12 mouse cellular contexts compared by ENCODE assay signal in genomic region chr9:50633059-50633458, GRCm38 (mm10). TPM values are rescaled to one million over a fixed set of nuclear protein-coding genes. Genes with fewer than 3 reads are reported as not detected.
DNase-seq lines count a peak whose midpoint lies in the region; ATAC-seq and TF ChIP-seq lines count a peak whose summit lies in the region.
"Had no signal": no experiment of that assay in that cellular context is flagged by ENCODE, and none has a peak within 500 bp of the region (broad histone marks: within the 10 kb centered on the region; RNA-seq: fewer than 3 reads in every experiment).

No protein-coding gene starts in this region.

- ATAC-seq in midbrain, postnatal 0 days (ENCODE audit: low FRiP score) = no peak
- no peak for ATAC-seq in midbrain, embryonic 15.5 days (replicated peaks)
- no peak for ATAC-seq in frontal cortex, adult (ENCODE audit: low TSS enrichment)

- peak; percentile 18 for DNase-seq in heart, adult 11 months
- no peak for DNase-seq in heart, adult 8-10 months (ENCODE audit: low spot score)
- no peak for DNase-seq in midbrain, postnatal 0 days (ENCODE audit: low spot score)
- DNase-seq in brain, adult 2 months (ENCODE audit: low read depth, low spot score) = peak; percentile 18
- DNase-seq in naive thymus-derived CD4-positive, alpha-beta T cell, adult 2 months (ENCODE audit: low read depth) = peak; percentile 41
- DNase-seq in left cerebral cortex, postnatal 25 days (ENCODE audit: low spot score in 2 of 2) = no peak
- DNase-seq: kidney, postnatal 14 days; right cerebral cortex, postnatal 14 days had no signal

- no peaks in the 10 kb centered on the region for H3K9me3 ChIP-seq in midbrain, postnatal 0 days (ENCODE audit: low read length)
- H3K9me3 ChIP-seq in midbrain, embryonic 15.5 days = no peaks in the 10 kb centered on the region
- H3K9me3 ChIP-seq: G1E; limb, embryonic 12.5 days had no signal

- peak; percentile 49 for TF ChIP-seq CTCF in midbrain, postnatal 0 days (IDR thresholded peaks at IDR 0.05)

- H3K4me1 ChIP-seq in midbrain, postnatal 0 days (ENCODE audit: insufficient read depth, low read length) = no peaks in the 10 kb centered on the region
- H3K4me1 ChIP-seq in midbrain, embryonic 15.5 days = no peaks in the 10 kb centered on the region
- H3K4me1 ChIP-seq: limb, embryonic 12.5 days had no signal

- no peaks in the 10 kb centered on the region for H3K27me3 ChIP-seq in midbrain, postnatal 0 days (ENCODE audit: insufficient read depth, low read length)
- H3K27me3 ChIP-seq in midbrain, embryonic 15.5 days (replicated peaks) = no peaks in the 10 kb centered on the region
- H3K27me3 ChIP-seq: limb, embryonic 12.5 days had no signal

- H3K36me3 ChIP-seq in midbrain, postnatal 0 days (ENCODE audit: insufficient read depth, low read length) = peaks cover 7% of the 10 kb centered on the region; the same call in 1 of the 2 replicates
- peaks cover 32% of the 10 kb centered on the region for H3K36me3 ChIP-seq in midbrain, embryonic 15.5 days (replicated peaks)

- H3K27ac ChIP-seq in midbrain, postnatal 0 days (ENCODE audit: low read depth, low read length) = no peak overlapping the region
- H3K27ac ChIP-seq in midbrain, embryonic 15.5 days = no peak overlapping the region
- H3K27ac ChIP-seq: limb, embryonic 12.5 days had no signal

- no peak overlapping the region for H3K4me3 ChIP-seq in midbrain, postnatal 0 days (ENCODE audit: low read depth, low read length)
- no peak overlapping the region for H3K4me3 ChIP-seq in midbrain, embryonic 15.5 days
- H3K4me3 ChIP-seq: limb, embryonic 12.5 days had no signal

- no peak overlapping the region for H3K4me2 ChIP-seq in midbrain, postnatal 0 days (ENCODE audit: low read depth, low read length, poor library complexity, severe bottlenecking)
- no peak overlapping the region for H3K4me2 ChIP-seq in midbrain, embryonic 15.5 days
- H3K4me2 ChIP-seq: limb, embryonic 12.5 days had no signal

- intact Hi-C loops in left cerebral cortex, postnatal 25 days (cut with DNase I) = no loop called here

- H3K9ac ChIP-seq in midbrain, postnatal 0 days (replicated peaks; ENCODE audit: low read length, poor library complexity, severe bottlenecking) = no peak overlapping the region
- no peak overlapping the region for H3K9ac ChIP-seq in midbrain, embryonic 15.5 days
- H3K9ac ChIP-seq: limb, embryonic 12.5 days had no signal

- WGBS in midbrain, postnatal 0 days = 58% methylated on average over 2 of the region's 2 CpGs
- WGBS in midbrain, embryonic 15.5 days = 64% methylated on average over 2 of the region's 2 CpGs

RNA-seq across cellular contexts. Expression of gene Nkapd1, which starts 15.8 kb away (rescaled TPM):
- 10 to 100 TPM; 10.7 to 13.4 (median 11.9) TPM for total RNA-seq in heart, adult 8-10 months (2022)
- 10.9 and 19.3 TPM in 2 replicates for total RNA-seq in midbrain, postnatal 0 days (2014; rRNA removed)
- polyA plus RNA-seq in midbrain, postnatal 0 days (2015; fragmentation: Nextera tagmentation; extraction: Ambion mirVana) = 18.7 and 22.5 TPM in 2 replicates
- polyA plus RNA-seq in midbrain, embryonic 15.5 days (2015; fragmentation: Nextera tagmentation; extraction: Ambion mirVana) = 20.0 and 20.3 TPM in 2 replicates
- total RNA-seq in left cerebral cortex, postnatal 25 days (2021) = 10 to 100 TPM; 22.5 to 26.5 TPM

RNA-seq across cellular contexts. Expression of gene Pih1d2, which starts 15.9 kb away (rescaled TPM):
- under 1 TPM; 0.38 to 0.63 (median 0.53) TPM for total RNA-seq in heart, adult 8-10 months (2022)
- 1.3 and 15.0 TPM in 2 replicates for total RNA-seq in midbrain, postnatal 0 days (2014; rRNA removed)
- polyA plus RNA-seq in midbrain, postnatal 0 days (2015; fragmentation: Nextera tagmentation; extraction: Ambion mirVana) = 3.3 and 6.1 TPM in 2 replicates
- polyA plus RNA-seq in midbrain, embryonic 15.5 days (2015; fragmentation: Nextera tagmentation; extraction: Ambion mirVana) = 4.7 and 5.6 TPM in 2 replicates
- total RNA-seq in left cerebral cortex, postnatal 25 days (2021) = 1 to 10 TPM; 3.3 to 4.2 TPM

RNA-seq across cellular contexts. Expression of gene Dlat, which starts 26.5 kb away (rescaled TPM):
- total RNA-seq in heart, adult 8-10 months (2022) = 100 to 1,000 TPM; 333 to 412 (median 402) TPM
- 67.4 and 70.3 TPM in 2 replicates for total RNA-seq in midbrain, postnatal 0 days (2014; rRNA removed)
- polyA plus RNA-seq in midbrain, postnatal 0 days (2015; fragmentation: Nextera tagmentation; extraction: Ambion mirVana) = 58.7 and 59.1 TPM in 2 replicates
- polyA plus RNA-seq in midbrain, embryonic 15.5 days (2015; fragmentation: Nextera tagmentation; extraction: Ambion mirVana) = 43.9 and 51.9 TPM in 2 replicates
- 100 to 1,000 TPM; 115 to 117 TPM for total RNA-seq in left cerebral cortex, postnatal 25 days (2021)

RNA-seq across cellular contexts. Expression of gene Timm8b, which starts 29.3 kb away (rescaled TPM):
- 100 to 1,000 TPM; 264 to 310 (median 279) TPM for total RNA-seq in heart, adult 8-10 months (2022)
- total RNA-seq in midbrain, postnatal 0 days (2014; rRNA removed) = 185 and 193 TPM in 2 replicates
- 404 and 419 TPM in 2 replicates for polyA plus RNA-seq in midbrain, postnatal 0 days (2015; fragmentation: Nextera tagmentation; extraction: Ambion mirVana)
- 322 and 333 TPM in 2 replicates for polyA plus RNA-seq in midbrain, embryonic 15.5 days (2015; fragmentation: Nextera tagmentation; extraction: Ambion mirVana)
- total RNA-seq in left cerebral cortex, postnatal 25 days (2021) = 100 to 1,000 TPM; 247 to 254 TPM

RNA-seq across cellular contexts. Expression of gene Sdhd, which starts 29.4 kb away (rescaled TPM):
- total RNA-seq in heart, adult 8-10 months (2022) = 100 to 1,000 TPM; 662 to 705 (median 698) TPM
- total RNA-seq in midbrain, postnatal 0 days (2014; rRNA removed) = 189 and 214 TPM in 2 replicates
- polyA plus RNA-seq in midbrain, postnatal 0 days (2015; fragmentation: Nextera tagmentation; extraction: Ambion mirVana) = 308 and 333 TPM in 2 replicates
- 232 and 244 TPM in 2 replicates for polyA plus RNA-seq in midbrain, embryonic 15.5 days (2015; fragmentation: Nextera tagmentation; extraction: Ambion mirVana)
- 100 to 1,000 TPM; 111 TPM for total RNA-seq in left cerebral cortex, postnatal 25 days (2021)

Comparison
In these comparisons a context has a peak if more than half of its experiments do, and no peak if none do; other contexts are left out.
1. DNase-seq: peak in heart, adult 11 months (single experiment), brain, adult 2 months (single experiment) and naive thymus-derived CD4-positive, alpha-beta T cell, adult 2 months (single experiment); none in heart, adult 8-10 months (single experiment), midbrain, postnatal 0 days (single experiment) and left cerebral cortex, postnatal 25 days (0 of 2).